Comparison of ENCODE assay signal across 19 mouse cellular contexts in genomic region chr16:31019514-31019913, GRCm38 (mm10).
DNase-seq lines count a peak whose midpoint lies in the region; ATAC-seq and TF ChIP-seq lines count a peak whose summit lies in the region.
"Had no signal": no experiment of that assay in that cellular context is flagged by ENCODE, and none has a peak within 500 bp of the region (broad histone marks: within the 10 kb centered on the region; RNA-seq: fewer than 3 reads in every experiment).

No protein-coding gene starts in this region.

- TF ChIP-seq CTCF in intestine, postnatal 0 days (IDR thresholded peaks at IDR 0.05; ENCODE audit: low read depth): no peak

- H3K9me3 ChIP-seq in limb, embryonic 13.5 days: no peaks in the 10 kb centered on the region
- H3K9me3 ChIP-seq in intestine, postnatal 0 days (ENCODE audit: control insufficient read depth): no peaks in the 10 kb centered on the region
- H3K9me3 ChIP-seq: G1E; lung, embryonic 15.5 days; neural tube, embryonic 13.5 days had no signal

- H3K4me2 ChIP-seq in limb, embryonic 13.5 days (replicated peaks): no peak overlapping the region
- H3K4me2 ChIP-seq in intestine, postnatal 0 days (replicated peaks; ENCODE audit: low read depth): no peak overlapping the region
- H3K4me2 ChIP-seq: lung, embryonic 15.5 days; neural tube, embryonic 13.5 days had no signal

- ATAC-seq in limb, embryonic 13.5 days (ENCODE audit: low FRiP score, low read depth): no peak; the same call in 1 of the 2 replicates
- ATAC-seq in granulocyte monocyte progenitor cell, adult 5-6 weeks (replicated peaks; ENCODE audit: poor library complexity, severe bottlenecking): no peak
- no peak for ATAC-seq in intestine, postnatal 0 days
- ATAC-seq: inflammation-experienced regulatory T-cells, adult 6 months had no signal

- WGBS in limb, embryonic 13.5 days: 53% methylated on average over 3 of the region's 3 CpGs
- WGBS in intestine, postnatal 0 days: 79% methylated on average over 3 of the region's 3 CpGs

- DNase-seq in frontal cortex, postnatal 36 days (ENCODE audit: low spot score in 2 of 2): peak; percentile 43 to 54
- DNase-seq in frontal cortex, postnatal 10 days (ENCODE audit: low spot score in 2 of 2): no peak
- DNase-seq in right cerebral cortex, postnatal 25 days: peak; percentile 51
- no peak for DNase-seq in right cerebral cortex, postnatal 14 days
- no peak for DNase-seq in kidney, postnatal 25 days
- DNase-seq: adrenal gland, postnatal 25 days; heart, postnatal 14 days; kidney, postnatal 14 days; liver; midbrain, embryonic 14.5 days; retina, postnatal 1 day had no signal

- H3K27ac ChIP-seq in limb, embryonic 13.5 days: peak overlapping the region; percentile 6; the same call in 1 of the 2 replicates
- no peak overlapping the region for H3K27ac ChIP-seq in intestine, postnatal 0 days (ENCODE audit: low read depth, low read length)
- H3K27ac ChIP-seq: left cerebral cortex, adult 2 months; lung, embryonic 15.5 days; neural tube, embryonic 13.5 days had no signal

- peaks cover 33% of the 10 kb centered on the region; the same call in 1 of the 2 replicates for H3K4me1 ChIP-seq in limb, embryonic 13.5 days
- H3K4me1 ChIP-seq in intestine, postnatal 0 days (replicated peaks; ENCODE audit: control insufficient read depth, insufficient read depth, low read length): no peaks in the 10 kb centered on the region

- H3K9ac ChIP-seq in limb, embryonic 13.5 days: no peak overlapping the region
- H3K9ac ChIP-seq in intestine, postnatal 0 days (ENCODE audit: low read depth, low read length): no peak overlapping the region
- H3K9ac ChIP-seq: lung, embryonic 15.5 days; neural tube, embryonic 13.5 days had no signal

- H3K4me3 ChIP-seq in limb, embryonic 13.5 days: no peak overlapping the region
- no peak overlapping the region for H3K4me3 ChIP-seq in intestine, postnatal 0 days (ENCODE audit: low read depth, low read length)
- H3K4me3 ChIP-seq: left cerebral cortex, adult 2 months; lung, embryonic 15.5 days; neural tube, embryonic 13.5 days had no signal

- no peaks in the 10 kb centered on the region for H3K36me3 ChIP-seq in limb, embryonic 13.5 days
- H3K36me3 ChIP-seq in intestine, postnatal 0 days (ENCODE audit: control insufficient read depth, insufficient read depth): no peaks in the 10 kb centered on the region
- H3K36me3 ChIP-seq: lung, embryonic 15.5 days; neural tube, embryonic 13.5 days had no signal

- H3K27me3 ChIP-seq in limb, embryonic 13.5 days: no peaks in the 10 kb centered on the region
- H3K27me3 ChIP-seq in intestine, postnatal 0 days (replicated peaks; ENCODE audit: control insufficient read depth, insufficient read depth, low read length): no peaks in the 10 kb centered on the region
- H3K27me3 ChIP-seq: lung, embryonic 15.5 days; neural tube, embryonic 13.5 days had no signal

Comparison
In these comparisons a context has a peak if more than half of its experiments do, and no peak if none do; other contexts are left out.
1. DNase-seq: peak in frontal cortex, postnatal 36 days (2 of 2) and right cerebral cortex, postnatal 25 days (single experiment); none in frontal cortex, postnatal 10 days (0 of 2), right cerebral cortex, postnatal 14 days (single experiment) and kidney, postnatal 25 days (0 of 2).